Mouse (Mus musculus) lung, postnatal 14 days (tissue): ENCODE measurements at regions not wholly inside any gene's neighbourhood (a gene's known extent, or its start where the extent isn't known, plus 50 kb on each side); places are given as distances from the start of the nearest gene placed in this dataset.
"Not testable (repeated sequence)": the region's sequence is repeated elsewhere in the genome, so short reads cannot be mapped to it uniquely, and the experiment has no call there.

Source experiments
- DNase-seq: peaks from one replicate; pipeline ENCODE4 v3.0.0; 2021

DNA sequence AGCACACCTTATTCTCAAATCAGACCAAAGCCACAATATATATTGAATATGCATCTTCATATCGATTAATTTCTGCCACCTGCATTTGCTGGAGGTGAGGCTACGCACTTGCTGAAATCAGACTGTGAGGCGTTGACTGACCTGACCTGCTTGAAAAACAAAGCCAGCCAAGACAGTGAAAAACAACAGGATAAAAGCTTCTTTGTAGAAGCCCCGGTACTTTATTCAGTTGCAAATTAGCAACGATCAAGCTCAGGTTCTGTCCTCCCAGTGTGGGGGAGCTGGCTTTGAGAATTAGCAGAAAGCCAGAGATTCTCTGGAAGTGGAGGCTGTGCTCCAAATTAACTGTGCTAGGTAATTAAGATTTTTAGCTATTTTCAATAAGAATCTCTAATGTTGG lies 100.6 kb downstream of the Vmn2r79 start:
- no peak for DNase-seq

GRCm38 (mm10) chr7:87099611-87100010 lies 103.7 kb downstream of the Vmn2r79 start:
- DNase-seq = not testable (repeated sequence)

DNA sequence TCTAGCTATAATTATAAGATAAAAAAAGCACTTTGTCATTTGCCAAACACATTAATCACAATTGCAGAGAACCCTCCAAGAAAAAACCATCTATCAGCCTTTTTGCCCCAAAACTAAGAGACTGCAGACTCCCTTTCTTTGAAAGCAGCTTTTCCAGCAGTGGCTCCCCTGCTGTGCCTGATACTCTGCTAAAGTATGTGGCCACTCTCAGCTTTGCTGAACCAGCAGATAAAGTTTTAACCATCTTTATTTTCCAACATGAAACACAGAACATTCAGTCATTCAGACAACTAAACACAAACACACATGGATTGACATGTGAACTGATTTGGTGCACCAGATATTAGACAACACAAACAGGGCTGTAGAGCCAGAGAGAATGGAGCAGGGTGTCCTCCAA lies 104.5 kb downstream of the Vmn2r79 start:
- not testable (repeated sequence) for DNase-seq

DNA sequence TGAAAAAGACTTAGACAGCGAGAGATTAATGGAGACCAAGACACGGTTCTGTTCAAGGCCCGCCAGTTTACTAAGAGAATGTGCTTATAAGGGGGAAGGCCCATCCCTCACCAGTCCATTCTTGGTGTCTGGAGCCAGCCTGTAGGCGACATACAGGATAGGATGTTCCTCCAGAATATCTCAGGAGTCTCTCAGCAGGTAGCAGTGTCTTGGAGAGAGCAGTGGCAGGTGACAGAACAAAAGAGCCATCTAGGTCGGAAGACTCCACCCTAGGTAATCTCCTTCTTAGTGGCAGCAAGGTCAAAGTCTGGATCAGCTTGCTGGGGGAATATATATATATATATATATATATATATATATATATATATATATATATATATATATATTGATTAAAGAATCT lies 105.4 kb downstream of the Vmn2r79 start:
- not testable (repeated sequence) for DNase-seq

- peak; percentile 10 for DNase-seq
Measured at GRCm38 (mm10) chr7:87110312-87110984, 114.5 kb downstream of the Vmn2r79 start.

- DNase-seq = no peak
Measured at GRCm38 (mm10) chr7:87110985-87111372, 115.1 kb downstream of the Vmn2r79 start.

DNA sequence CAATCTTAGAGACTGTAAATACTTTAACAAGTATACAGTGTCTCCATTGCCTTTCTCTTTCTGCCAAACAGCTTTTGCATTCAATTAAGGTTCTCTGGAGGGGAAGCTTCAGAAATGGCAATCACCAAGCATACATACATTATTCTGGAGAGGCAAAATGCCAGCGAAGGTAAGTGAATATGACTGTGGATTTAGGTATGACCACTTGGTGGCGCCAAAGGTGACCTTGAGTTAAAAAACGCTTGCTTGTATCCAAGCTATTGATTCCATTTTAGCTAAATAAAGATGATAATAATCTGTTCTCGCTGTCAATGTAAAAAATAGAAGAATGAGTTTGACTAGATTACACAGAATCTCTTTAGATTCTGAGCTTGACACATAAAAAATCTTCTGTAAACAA lies 117.7 kb downstream of the Vmn2r79 start:
- DNase-seq = peak; percentile 44

GRCm38 (mm10) chr7:87122516-87122915 lies 123.4 kb upstream of the Nox4 start:
- no peak for DNase-seq

DNA sequence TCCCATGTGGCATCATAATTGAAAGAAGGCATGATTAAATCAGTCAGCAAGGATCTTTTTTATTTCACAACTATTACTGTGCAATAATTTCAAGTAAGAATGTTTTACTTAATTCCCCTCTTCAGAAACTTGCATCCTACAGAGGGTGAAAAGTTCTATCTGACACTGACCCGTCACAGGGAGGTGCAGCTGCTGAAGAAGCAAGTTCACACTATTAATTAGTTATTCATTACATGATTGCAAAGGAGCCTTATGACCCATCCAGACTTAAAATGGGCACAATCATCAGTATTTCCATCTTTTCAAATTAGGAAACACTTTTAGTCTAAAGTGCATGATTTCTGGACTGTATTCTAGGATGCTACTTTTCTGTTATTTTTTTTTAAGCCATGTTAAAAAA lies 100.0 kb upstream of the Nox4 start:
- no peak for DNase-seq

DNA sequence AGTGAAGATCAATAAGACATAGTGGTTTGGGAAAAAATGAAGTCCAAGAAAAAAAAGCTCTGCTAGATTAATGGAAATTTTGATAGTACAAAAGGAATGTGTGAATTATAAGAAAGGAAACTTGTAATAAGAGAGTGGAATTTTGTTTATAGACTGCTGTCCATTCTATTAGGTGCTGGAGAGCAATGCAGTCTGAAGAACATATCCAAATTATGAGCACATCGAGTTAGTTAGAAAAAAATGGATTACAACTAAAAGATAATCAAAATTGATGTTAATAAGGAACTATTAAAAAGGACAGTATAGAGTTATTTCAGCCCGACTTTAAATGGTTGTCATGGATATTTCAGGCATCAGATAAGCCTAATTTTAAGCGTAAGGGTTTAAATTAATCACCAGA lies 98.2 kb upstream of the Nox4 start:
- DNase-seq = no peak

DNA sequence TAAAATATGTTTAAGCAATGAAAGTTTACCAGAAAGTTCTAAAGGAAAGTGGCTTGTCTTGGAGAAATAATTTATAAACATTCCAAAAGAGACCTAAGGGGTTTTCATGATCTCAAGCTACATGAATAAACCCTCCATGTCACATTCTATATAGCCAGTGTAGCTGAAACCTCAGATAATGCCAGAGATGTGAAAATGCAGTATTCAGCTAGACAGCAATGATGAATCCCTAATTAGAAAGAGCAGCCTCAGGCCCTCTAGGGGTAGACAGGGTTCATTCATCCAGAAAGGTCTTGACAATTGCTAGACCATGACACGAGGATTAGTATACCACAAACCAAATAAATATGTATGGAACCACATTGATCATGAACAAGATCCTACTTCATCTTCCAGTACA lies 97.2 kb upstream of the Nox4 start:
- DNase-seq = no peak

GRCm38 (mm10) chr7:87150991-87151390 lies 94.9 kb upstream of the Nox4 start:
- no peak for DNase-seq

DNA sequence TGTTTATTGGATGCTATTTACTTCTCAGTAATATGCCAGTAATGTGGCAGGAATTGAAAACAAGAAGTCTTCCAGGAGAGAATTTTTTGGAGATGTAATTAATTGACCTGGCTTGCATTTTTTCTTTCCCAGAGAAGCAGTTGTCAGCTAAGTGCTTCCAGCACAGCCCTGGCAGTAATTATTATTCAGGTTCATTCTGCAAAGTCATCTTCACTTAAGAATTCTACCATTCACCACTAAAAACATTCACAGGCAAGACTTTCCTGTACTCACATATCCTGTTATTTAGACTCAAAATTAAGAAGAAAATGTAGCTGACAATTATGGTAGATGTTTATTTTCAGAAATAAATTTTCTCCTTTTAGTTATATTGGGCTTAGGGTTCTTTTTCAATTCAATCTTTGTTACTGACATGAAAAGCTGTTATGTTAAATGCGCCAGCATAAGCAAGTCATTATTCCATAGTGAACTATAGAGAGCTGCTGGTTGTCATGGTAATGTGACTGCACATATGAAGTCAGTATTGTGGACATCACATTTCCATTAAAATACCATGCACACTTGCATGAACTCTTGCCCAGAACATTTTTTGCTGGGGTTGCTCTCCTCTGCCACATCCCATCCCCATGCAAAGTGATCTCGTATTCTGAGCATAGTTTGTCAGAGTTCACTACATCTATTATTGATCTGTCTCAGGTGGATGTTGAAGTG lies 59.3 kb upstream of the Nox4 start:
- no peak for DNase-seq

DNA sequence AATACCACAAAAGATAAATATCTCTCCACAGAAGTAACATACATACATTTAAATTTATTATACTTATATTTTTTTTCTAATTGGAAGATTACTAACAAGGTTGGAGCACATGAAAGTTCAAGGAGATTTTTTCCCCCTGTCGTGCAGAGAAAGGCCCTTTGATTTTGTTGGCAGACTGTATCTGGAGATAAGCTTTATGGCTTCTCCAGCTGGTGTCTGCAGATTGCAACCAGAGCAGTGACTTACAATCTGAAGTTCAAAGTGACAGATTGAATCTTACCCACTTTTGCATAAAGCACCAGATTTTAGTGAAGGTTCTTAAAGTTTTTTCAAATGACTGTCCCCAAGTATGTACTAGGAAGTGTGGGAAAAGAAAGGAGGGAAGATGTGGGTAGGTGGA lies 50.2 kb upstream of the Nox4 start:
- DNase-seq = no peak
